Mouse (Mus musculus) liver, embryonic 14.5 days (tissue): ENCODE results near the gene Fbxo6. TPM values are rescaled to one million over a fixed set of nuclear protein-coding genes. Genes with fewer than 3 reads are reported as not detected.

Experiments
- ATAC-seq: fragments of 200-750 bp; cut with Nextera tagmentation; 2 replicates; pipeline ENCODE4 v1.8.0; 2017; ENCODE audit warnings: moderate number of reproducible peaks, mild to moderate bottlenecking, moderate library complexity; ENCODE audit not compliant: insufficient read depth
- DNase-seq, 3 experiments: peaks; one replicate each; pipeline ENCODE4 v3.0.0-alpha.2; 2012 to 2013; ENCODE audit warnings: low read depth in 3 of 3, low spot score in 3 of 3
- H3K27ac ChIP-seq: fragments of 300-500 bp; sonication (generic); 2 replicates; pipeline ENCODE4 v1.5.1; 2014; ENCODE audit warnings: moderate library complexity, mild to moderate bottlenecking, control low read depth, inconsistent platforms
- H3K27me3 ChIP-seq: fragments of 300-500 bp; sonication (generic); 2 replicates; pipeline ENCODE4 v1.6.1; 2014; ENCODE audit warnings: mild to moderate bottlenecking, low read length, moderate library complexity; ENCODE audit not compliant: control insufficient read depth, insufficient read depth
- H3K36me3 ChIP-seq: fragments of 300-500 bp; sonication (generic); replicated peaks from 2 replicates; pipeline ENCODE4 v1.6.1; 2014; ENCODE audit warnings: low read depth; ENCODE audit not compliant: control insufficient read depth, insufficient read depth
- H3K4me1 ChIP-seq, 2 experiments: fragments of 200-500 bp in 1 of 2; fragments of 300-500 bp in 1 of 2; sonication (generic) in 1 of 2; replicated peaks; 2 replicates each; pipeline ENCODE4 v1.6.1; 2012 to 2014; ENCODE audit warnings: antibody characterized with exemption in 1 of 2, inconsistent platforms in 1 of 2, low read length in 1 of 2; ENCODE audit not compliant: control insufficient read depth in 2 of 2, insufficient read depth in 2 of 2
- H3K4me2 ChIP-seq: fragments of 300-500 bp; sonication (generic); 2 replicates; pipeline ENCODE4 v1.6.1; 2014; ENCODE audit warnings: low read depth, mild to moderate bottlenecking, control low read depth, moderate library complexity
- H3K4me3 ChIP-seq, 2 experiments: fragments of 200-500 bp in 1 of 2; fragments of 300-500 bp in 1 of 2; sonication (generic) in 1 of 2; 2 replicates each; pipeline ENCODE4 v1.5.1; 2012 to 2014; ENCODE audit warnings: low read depth in 2 of 2, low read length in 2 of 2, mild to moderate bottlenecking in 2 of 2, control low read depth in 1 of 2, inconsistent platforms in 1 of 2, moderate library complexity in 1 of 2; ENCODE audit not compliant: insufficient read depth in 1 of 2
- H3K9ac ChIP-seq: fragments of 300-500 bp; sonication (generic); replicated peaks from 2 replicates; pipeline ENCODE4 v1.6.1; 2014; ENCODE audit warnings: mild to moderate bottlenecking, control low read depth, moderate library complexity
- H3K9me3 ChIP-seq: fragments of 300-500 bp; sonication (generic); 2 replicates; pipeline ENCODE4 v1.6.1; 2016; ENCODE audit warnings: low read length, mixed read lengths; ENCODE audit not compliant: control insufficient read depth
- CTCF ChIP-seq: IDR thresholded peaks from 2 replicates; pipeline ENCODE4 v1.5.1; 2016; ENCODE audit warnings: antibody characterized with exemption, low read depth, control low read depth
- EP300 ChIP-seq: IDR thresholded peaks from 2 replicates; pipeline ENCODE4 v1.6.1; 2016; ENCODE audit warnings: antibody characterized with exemption, low read depth
- WGBS: fragments of 180-500 bp; shearing (Covaris S2); extraction: QIAGEN DNeasy Blood & Tissue Kit; methylation state at CpG from one replicate; pipeline ENCODE4 v1.1.7; 2014; ENCODE audit not compliant: insufficient replicate concordance; 5-methylcytosine and 5-hydroxymethylcytosine counted together
- polyA plus RNA-seq, 2 experiments: library from polyadenylated mRNA; depleted of rRNA in 1 of 2; stranded (reverse) in 1 of 2; unstranded in 1 of 2; fragments of >200 nt; fragmentation: Nextera tagmentation in 1 of 2; extraction: Ambion mirVana in 1 of 2; gene quantifications; 2 replicates each; pipeline versions ENCODE4 v1.2.1 to v1.2.3; 2012 to 2014

The Fbxo6 gene
- polyA plus RNA-seq, 2 experiments: 7.5 to 15.1 TPM

DNA sequence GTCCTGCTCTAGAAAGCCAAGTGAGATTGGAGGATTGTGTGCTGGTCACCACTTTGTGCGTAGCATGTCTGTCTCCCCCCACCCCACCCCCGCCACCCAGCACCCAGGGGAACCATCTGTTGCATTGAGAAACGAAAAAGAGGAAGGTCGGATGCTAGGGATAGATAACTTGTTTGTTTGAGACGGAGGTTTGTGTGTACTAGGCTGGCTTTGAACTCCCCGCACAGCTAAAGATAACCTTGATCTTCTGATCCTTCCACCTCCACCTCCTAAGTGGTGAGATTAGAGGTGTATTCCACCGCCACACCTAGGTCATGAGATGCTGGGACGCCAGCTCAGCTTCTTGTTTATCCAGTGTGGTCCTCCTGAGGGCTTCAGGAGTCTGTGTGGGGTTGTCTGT is 17.0 kb downstream of the Fbxo6 start:
- peaks cover 0 to 2% of the 10 kb centered on the region in 2 experiments; a peak in 3 of 4 replicates for H3K4me1 ChIP-seq
- WGBS: 15% methylated on average over 8 of the region's 8 CpGs
- H3K27me3 ChIP-seq: peaks cover 37% of the 10 kb centered on the region

DNA sequence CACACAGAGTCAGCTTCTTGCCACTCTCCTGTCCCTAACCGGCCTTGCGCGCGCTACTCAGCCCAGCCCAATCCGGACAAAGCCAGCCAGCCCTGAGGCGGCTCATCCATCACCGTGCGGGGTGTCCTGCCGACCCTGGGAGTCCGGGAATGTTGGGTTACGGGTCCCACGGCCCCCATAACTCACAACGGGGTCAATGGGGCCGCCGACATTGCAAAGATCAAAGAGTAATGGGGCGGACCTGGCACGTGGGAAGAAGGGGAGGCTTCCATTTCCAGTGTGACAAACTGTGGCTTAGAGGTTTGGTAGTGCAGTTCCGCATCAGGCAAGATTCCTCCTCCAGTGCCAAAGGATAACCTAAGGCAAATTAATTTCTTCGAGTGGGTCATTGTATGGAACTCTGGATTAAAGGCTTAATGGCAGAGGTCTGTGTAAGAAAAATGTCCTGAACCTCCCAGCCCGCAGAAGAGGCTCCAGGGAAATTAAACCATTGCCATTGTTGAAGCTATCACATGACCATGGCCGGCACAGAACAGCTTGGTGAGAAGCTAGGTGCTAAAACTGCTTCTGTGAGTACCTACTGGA is 20.4 kb downstream of the Fbxo6 start:
- no peak overlapping the region for H3K4me3 ChIP-seq
- WGBS: 4% methylated on average over 21 of the region's 21 CpGs
- H3K36me3 ChIP-seq: no peaks in the 10 kb centered on the region
- H3K9me3 ChIP-seq: no peaks in the 10 kb centered on the region
- no peak for DNase-seq
- H3K27ac ChIP-seq: no peak overlapping the region
- H3K27me3 ChIP-seq: peaks cover 45% of the 10 kb centered on the region
- H3K4me2 ChIP-seq: no peak overlapping the region
- no peak for TF ChIP-seq CTCF
- TF ChIP-seq EP300: no peak
- no peak overlapping the region for H3K9ac ChIP-seq
- H3K4me1 ChIP-seq: no peaks in the 10 kb centered on the region
- ATAC-seq: no peak

More for the DNA sequence above, 17.0 kb downstream of the Fbxo6 start:
- Histone ChIP-seq H3K9me3 (no peaks in the 10 kb centered on the region), H3K4me2 (no peak overlapping the region), H3K4me3 (no peak overlapping the region), H3K9ac (no peak overlapping the region), H3K27ac (no peak overlapping the region), H3K36me3 (no peaks in the 10 kb centered on the region)
- no peak for ATAC-seq
- no peak for DNase-seq
- TF ChIP-seq EP300 (no peak), CTCF (no peak)

DNA sequence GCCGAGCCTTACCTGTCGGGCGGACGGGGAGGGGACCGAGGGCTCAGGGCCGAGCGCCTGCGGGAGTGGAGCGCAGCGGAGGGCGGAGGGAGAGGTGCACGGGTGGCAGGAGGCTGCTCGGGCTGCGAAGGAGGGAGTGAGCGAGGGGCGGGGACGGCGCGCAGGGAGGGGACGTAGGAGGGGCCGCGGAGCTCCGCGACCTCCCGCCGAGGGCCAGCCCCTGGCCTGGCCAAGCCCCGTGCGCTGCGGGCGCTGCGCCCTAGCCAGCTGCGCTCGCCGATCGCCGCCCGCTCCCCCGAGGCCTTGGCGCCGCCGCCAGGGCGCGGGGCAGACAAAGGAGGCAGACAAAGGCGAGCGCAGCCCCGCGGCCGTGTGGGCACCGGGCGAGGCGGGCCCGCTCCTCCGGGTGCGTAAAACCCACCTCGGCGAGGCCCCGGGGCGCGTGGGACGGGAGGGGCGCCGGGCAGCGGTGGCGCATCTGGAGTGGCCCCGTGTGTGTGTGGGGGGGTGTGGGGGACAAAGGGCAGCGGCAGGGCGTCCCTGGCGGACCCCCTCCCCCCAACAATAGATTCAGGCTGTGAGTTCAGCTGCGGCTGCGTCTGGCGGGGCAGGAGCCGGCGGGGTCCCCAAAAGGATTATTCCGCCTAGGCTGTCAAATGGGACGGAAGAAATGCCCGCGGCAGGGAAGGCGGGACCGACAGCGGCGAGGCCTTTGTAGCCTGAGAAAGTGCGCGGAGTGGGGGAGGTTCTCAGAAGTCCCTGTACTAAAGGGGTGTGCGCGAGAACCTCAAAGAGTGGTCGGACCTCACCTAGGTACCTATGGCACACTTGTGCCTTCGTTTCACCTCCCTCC is 21.2 kb downstream of the Fbxo6 start, which contains the start of gene Draxin:
TSS of gene Draxin (minus strand) at position 138 of the 853 bp plus-strand sequence.
- TF ChIP-seq EP300: no peak
- no peak for TF ChIP-seq CTCF
- H3K27me3 ChIP-seq: peaks cover 45% of the 10 kb centered on the region
- ATAC-seq (peak; percentile 13; the same call in 1 of the 2 replicates), DNase-seq (no peak)
- no peaks in the 10 kb centered on the region for H3K36me3 ChIP-seq
- no peaks in the 10 kb centered on the region for H3K9me3 ChIP-seq
- no peaks in the 10 kb centered on the region for H3K4me1 ChIP-seq
- 2% methylated on average over 85 of the region's 87 CpGs for WGBS
- peak within 1 kb of the TSS; percentile 45 for H3K4me2 ChIP-seq
- H3K4me3 ChIP-seq: peak within 1 kb of the TSS in 1 of 2 experiments; percentile 34; a peak in 2 of 4 replicates
- no peak within 1 kb of the TSS for H3K9ac ChIP-seq
- no peak within 1 kb of the TSS for H3K27ac ChIP-seq

DNA sequence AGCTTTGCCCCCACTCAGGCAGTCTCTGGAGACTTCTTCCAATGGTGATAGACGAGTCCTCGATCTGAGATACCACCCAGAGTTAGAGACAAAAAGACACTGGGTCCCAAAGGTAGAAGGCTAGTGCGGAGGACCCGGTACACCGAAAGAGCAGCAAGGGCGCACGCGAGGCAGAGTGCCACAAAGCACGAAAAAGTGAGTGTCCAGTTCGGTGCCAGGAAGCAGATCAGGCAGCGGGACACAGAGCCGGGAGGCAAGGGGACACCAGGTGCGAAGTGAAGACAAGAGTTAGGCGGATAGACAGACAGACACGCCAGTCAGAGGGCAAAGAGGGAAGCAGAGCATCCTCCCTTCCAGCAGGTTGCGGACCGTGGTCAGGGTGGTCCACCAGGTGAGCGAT is 21.8 kb downstream of the Fbxo6 start, which contains the start of gene Mad2l2:
TSS of gene Mad2l2 (plus strand) at position 252 of the 400 bp plus-strand sequence.
- no peak for TF ChIP-seq CTCF
- TF ChIP-seq EP300: no peak
- peaks cover 45% of the 10 kb centered on the region for H3K27me3 ChIP-seq
- no peaks in the 10 kb centered on the region for H3K9me3 ChIP-seq
- 4% methylated on average over 18 of the region's 18 CpGs for WGBS
- no peak within 1 kb of the TSS for H3K27ac ChIP-seq
- H3K4me3 ChIP-seq: peak within 1 kb of the TSS in 1 of 2 experiments; percentile 34; a peak in 2 of 4 replicates
- no peak for ATAC-seq
- no peak for DNase-seq
- no peak within 1 kb of the TSS for H3K9ac ChIP-seq
- H3K4me2 ChIP-seq: peak within 1 kb of the TSS; percentile 45
- no peaks in the 10 kb centered on the region for H3K36me3 ChIP-seq
- no peaks in the 10 kb centered on the region for H3K4me1 ChIP-seq

DNA sequence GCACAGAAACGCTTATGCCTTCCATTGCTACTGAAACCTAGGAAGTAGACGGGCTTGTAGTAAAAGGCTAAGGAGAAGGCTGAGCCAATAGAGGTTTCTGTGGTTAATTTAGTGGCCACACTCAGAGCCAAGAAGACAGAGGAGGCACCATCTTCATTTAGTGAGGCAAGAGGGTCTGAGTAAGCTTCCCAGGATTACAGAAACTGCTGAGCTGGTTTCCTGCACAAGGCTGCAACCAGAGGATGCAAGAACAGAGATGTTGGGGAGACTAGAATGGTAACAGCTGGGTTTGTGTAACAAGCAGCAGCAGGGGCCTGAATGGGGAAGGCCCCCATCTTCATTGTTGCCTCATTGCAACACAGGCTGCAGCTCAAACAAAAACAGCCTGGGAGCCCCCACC is 23.3 kb downstream of the Fbxo6 start:
- peaks cover 45% of the 10 kb centered on the region for H3K27me3 ChIP-seq
- no peak overlapping the region for H3K27ac ChIP-seq
- H3K36me3 ChIP-seq: no peaks in the 10 kb centered on the region
- TF ChIP-seq EP300: no peak
- TF ChIP-seq CTCF: no peak
- H3K4me1 ChIP-seq: no peaks in the 10 kb centered on the region
- H3K4me3 ChIP-seq: no peak overlapping the region
- H3K9ac ChIP-seq: no peak overlapping the region
- no peak overlapping the region for H3K4me2 ChIP-seq
- H3K9me3 ChIP-seq: no peaks in the 10 kb centered on the region
- DNase-seq (no peak), ATAC-seq (no peak)
- 22% methylated on average over 2 of the region's 2 CpGs for WGBS
